Mouse (Mus musculus): Measurements from ENCODE around the gene Gzf1. TPM values are rescaled to one million over a fixed set of nuclear protein-coding genes. Genes with fewer than 3 reads are reported as not detected.

Gene Gzf1
- 6.8 TPM for total RNA-seq (2023)

GRCm38 (mm10) chr2:148680775-148681291 is at the start of gene Gzf1:
Gene Gzf1, plus strand, starts transcription at chr2:148681023.

GRCm38 (mm10) chr2:148672199-148673096 is 8.4 kb upstream of the Gzf1 start, which contains the start of gene Nxt1:
Gene Nxt1, plus strand, starts transcription at chr2:148672601.

GRCm38 (mm10) chr2:148732327-148733000 is 51.6 kb downstream of the Gzf1 start, which contains the start of gene Napb:
Gene Napb, minus strand, starts transcription at chr2:148732467.

Other genes starting within 250 kb of the Gzf1 start
- gene Cd93, start 237.5 kb upstream of the Gzf1 start, total RNA-seq (2023): 1.5 TPM
- gene Nxt1, start 8.4 kb upstream of the Gzf1 start, total RNA-seq (2023): 22.1 TPM
- 1.1 TPM for gene Napb, start 51.4 kb downstream of the Gzf1 start, total RNA-seq (2023)
- gene Cstl1, start 69.3 kb downstream of the Gzf1 start, total RNA-seq (2023): not detected
- gene Cst11, start 90.5 kb downstream of the Gzf1 start, total RNA-seq (2023): not detected
- gene 8030411F24Rik, start 101.0 kb downstream of the Gzf1 start, total RNA-seq (2023): not detected
- gene Cst12, start 108.3 kb downstream of the Gzf1 start, total RNA-seq (2023): not detected
- gene Cst8, start 117.8 kb downstream of the Gzf1 start, total RNA-seq (2023): not detected
- gene Cst13, start 139.1 kb downstream of the Gzf1 start, total RNA-seq (2023): not detected
- not detected for gene Cst9, start 154.1 kb downstream of the Gzf1 start, total RNA-seq (2023)
- not detected for gene 9230104L09Rik, start 184.0 kb downstream of the Gzf1 start, total RNA-seq (2023)
- 81.4 TPM for gene Cst3, start 194.7 kb downstream of the Gzf1 start, total RNA-seq (2023)

Data from CD4-positive naive resting alpha-beta T cell, adult 57 days (primary cell).